Mouse (Mus musculus): ENCODE results near the gene 6030408B16Rik. TPM values are rescaled to one million over a fixed set of nuclear protein-coding genes. Genes with fewer than 3 reads are reported as not detected.

Gene 6030408B16Rik
- polyA plus RNA-seq, 1 experiment from 2014 or later: 0.48 TPM

- H3K36me3 ChIP-seq: no peaks in the 10 kb centered on the region
- no peak overlapping the region for H3K27ac ChIP-seq (replicated peaks)
- peaks cover 12% of the 10 kb centered on the region for H3K4me1 ChIP-seq
- H3K4me2 ChIP-seq (replicated peaks): no peak overlapping the region
- H3K4me3 ChIP-seq: no peak overlapping the region
- no peaks in the 10 kb centered on the region for H3K9me3 ChIP-seq
- WGBS: 89% methylated on average over 7 of the region's 7 CpGs
- no peak overlapping the region for H3K9ac ChIP-seq (replicated peaks)
- no peak for ATAC-seq (replicated peaks)
- H3K27me3 ChIP-seq: no peaks in the 10 kb centered on the region
Observed at GRCm38 (mm10) chr15:101255842-101256462, 37.1 kb upstream of the 6030408B16Rik start.

- H3K27me3 ChIP-seq: no peaks in the 10 kb centered on the region
- H3K9ac ChIP-seq (replicated peaks): no peak overlapping the region
- no peaks in the 10 kb centered on the region for H3K36me3 ChIP-seq
- H3K27ac ChIP-seq (replicated peaks): no peak overlapping the region
- peaks cover 12% of the 10 kb centered on the region for H3K4me1 ChIP-seq
- WGBS: 84% methylated on average over 14 of the region's 14 CpGs
- H3K4me3 ChIP-seq: no peak overlapping the region
- no peaks in the 10 kb centered on the region for H3K9me3 ChIP-seq
- ATAC-seq (replicated peaks): no peak
- no peak overlapping the region for H3K4me2 ChIP-seq (replicated peaks)
Observed at GRCm38 (mm10) chr15:101256463-101257206, 36.4 kb upstream of the 6030408B16Rik start.

GRCm38 (mm10) chr15:101258420-101258819 is 34.6 kb upstream of the 6030408B16Rik start:
- Histone ChIP-seq H3K9ac (replicated peaks) (no peak overlapping the region), H3K4me3 (no peak overlapping the region), H3K27ac (replicated peaks) (no peak overlapping the region), H3K4me1 (peaks cover 12% of the 10 kb centered on the region), H3K9me3 (no peaks in the 10 kb centered on the region), H3K36me3 (no peaks in the 10 kb centered on the region), H3K27me3 (no peaks in the 10 kb centered on the region), H3K4me2 (replicated peaks) (no peak overlapping the region)
- ATAC-seq (replicated peaks): no peak
- WGBS: 89% methylated on average over 11 of the region's 11 CpGs

GRCm38 (mm10) chr15:101259922-101260321 is 33.1 kb upstream of the 6030408B16Rik start:
- H3K27me3 ChIP-seq: no peaks in the 10 kb centered on the region
- 78% methylated on average over 3 of the region's 3 CpGs for WGBS
- no peak for ATAC-seq (replicated peaks)
- H3K4me1 ChIP-seq: peaks cover under 1% of the 10 kb centered on the region; the same call in 1 of the 2 replicates
- H3K36me3 ChIP-seq: no peaks in the 10 kb centered on the region
- H3K4me3 ChIP-seq: no peak overlapping the region
- H3K9me3 ChIP-seq: no peaks in the 10 kb centered on the region
- H3K9ac ChIP-seq (replicated peaks): no peak overlapping the region
- H3K4me2 ChIP-seq (replicated peaks): no peak overlapping the region
- H3K27ac ChIP-seq (replicated peaks): no peak overlapping the region

- Histone ChIP-seq H3K27ac (replicated peaks) (no peak overlapping the region), H3K9ac (replicated peaks) (no peak overlapping the region), H3K9me3 (no peaks in the 10 kb centered on the region), H3K36me3 (no peaks in the 10 kb centered on the region), H3K4me2 (replicated peaks) (no peak overlapping the region), H3K27me3 (peaks cover 5% of the 10 kb centered on the region; the same call in 1 of the 2 replicates), H3K4me1 (peaks cover 1% of the 10 kb centered on the region; the same call in 1 of the 2 replicates), H3K4me3 (no peak overlapping the region)
- no peak for ATAC-seq (replicated peaks)
- 82% methylated on average over 10 of the region's 10 CpGs for whole genome bisulfite sequencing
Observed at GRCm38 (mm10) chr15:101260387-101260786, 32.6 kb upstream of the 6030408B16Rik start.

GRCm38 (mm10) chr15:101260874-101261622 is 32.0 kb upstream of the 6030408B16Rik start:
- Histone ChIP-seq H3K4me3 (no peak overlapping the region), H3K27me3 (peaks cover 11% of the 10 kb centered on the region; the same call in 1 of the 2 replicates), H3K4me2 (replicated peaks) (no peak overlapping the region), H3K9me3 (no peaks in the 10 kb centered on the region), H3K36me3 (no peaks in the 10 kb centered on the region), H3K9ac (replicated peaks) (no peak overlapping the region), H3K27ac (replicated peaks) (no peak overlapping the region), H3K4me1 (peaks cover 8% of the 10 kb centered on the region)
- 67% methylated on average over 13 of the region's 13 CpGs for WGBS
- no peak for ATAC-seq (replicated peaks)

- 72% methylated on average over 5 of the region's 5 CpGs for WGBS
- peaks cover 20% of the 10 kb centered on the region for H3K4me1 ChIP-seq
- ATAC-seq (replicated peaks): no peak
- no peaks in the 10 kb centered on the region for H3K36me3 ChIP-seq
- H3K4me3 ChIP-seq: no peak overlapping the region
- no peaks in the 10 kb centered on the region for H3K9me3 ChIP-seq
- H3K27ac ChIP-seq (replicated peaks): no peak overlapping the region
- no peak overlapping the region for H3K9ac ChIP-seq (replicated peaks)
- no peak overlapping the region for H3K4me2 ChIP-seq (replicated peaks)
- peaks cover 22% of the 10 kb centered on the region; the same call in 1 of the 2 replicates for H3K27me3 ChIP-seq
Observed at GRCm38 (mm10) chr15:101262502-101262901, 30.5 kb upstream of the 6030408B16Rik start.

GRCm38 (mm10) chr15:101266132-101266963 is 26.7 kb upstream of the 6030408B16Rik start:
- no peak overlapping the region for H3K27ac ChIP-seq (replicated peaks)
- H3K36me3 ChIP-seq: no peaks in the 10 kb centered on the region
- H3K4me3 ChIP-seq: peak overlapping the region; percentile 55
- peak overlapping the region; percentile 47 for H3K9ac ChIP-seq (replicated peaks)
- H3K27me3 ChIP-seq: peaks cover 22% of the 10 kb centered on the region; the same call in 1 of the 2 replicates
- peaks cover 20% of the 10 kb centered on the region for H3K4me1 ChIP-seq
- peak overlapping the region; percentile 92 for H3K4me2 ChIP-seq (replicated peaks)
- peak; percentile 80 for ATAC-seq (replicated peaks)
- WGBS: under 1% methylated on average over 57 of the region's 57 CpGs
- H3K9me3 ChIP-seq: no peaks in the 10 kb centered on the region

- no peaks in the 10 kb centered on the region for H3K9me3 ChIP-seq
- H3K36me3 ChIP-seq: no peaks in the 10 kb centered on the region
- ATAC-seq (replicated peaks): peak; percentile 10; the same call in 1 of the 2 replicates
- H3K9ac ChIP-seq (replicated peaks): peak overlapping the region; percentile 47
- peak overlapping the region; percentile 55 for H3K4me3 ChIP-seq
- peaks cover 22% of the 10 kb centered on the region; the same call in 1 of the 2 replicates for H3K27me3 ChIP-seq
- H3K27ac ChIP-seq (replicated peaks): no peak overlapping the region
- H3K4me1 ChIP-seq: peaks cover 20% of the 10 kb centered on the region
- WGBS: 7% methylated on average over 25 of the region's 25 CpGs
- H3K4me2 ChIP-seq (replicated peaks): peak overlapping the region; percentile 92
Observed at GRCm38 (mm10) chr15:101267053-101268032, 25.7 kb upstream of the 6030408B16Rik start.

GRCm38 (mm10) chr15:101270101-101270820 is 22.8 kb upstream of the 6030408B16Rik start:
- Histone ChIP-seq H3K4me1 (peaks cover 20% of the 10 kb centered on the region), H3K9ac (replicated peaks) (no peak overlapping the region), H3K4me2 (replicated peaks) (no peak overlapping the region), H3K36me3 (0 out of 2 replicates have a peak, but pooled peaks cover 3% of the 10 kb centered on the region), H3K4me3 (no peak overlapping the region), H3K27me3 (peaks cover 18% of the 10 kb centered on the region; the same call in 1 of the 2 replicates), H3K9me3 (no peaks in the 10 kb centered on the region), H3K27ac (replicated peaks) (no peak overlapping the region)
- no peak for ATAC-seq (replicated peaks)
- WGBS: 93% methylated on average over 29 of the region's 29 CpGs
